Mouse (Mus musculus): ENCODE results near the gene Amer2.

The Amer2 gene

GRCm38 (mm10) chr14:60386591-60387501 is 13.8 kb downstream of the Amer2 start:
- DNase-seq (ENCODE audit: low read depth) = no peak

GRCm38 (mm10) chr14:60388332-60388731 is 15.3 kb downstream of the Amer2 start:
- no peak for DNase-seq (ENCODE audit: low read depth)

GRCm38 (mm10) chr14:60392202-60392601 is 19.1 kb downstream of the Amer2 start:
- DNase-seq (ENCODE audit: low read depth) = no peak

- no peak for DNase-seq (ENCODE audit: low read depth)
Observed at GRCm38 (mm10) chr14:60397321-60397720, 24.3 kb downstream of the Amer2 start.

- DNase-seq (ENCODE audit: low read depth) = no peak
Observed at GRCm38 (mm10) chr14:60398861-60399260, 25.8 kb downstream of the Amer2 start.

GRCm38 (mm10) chr14:60403228-60403627 is 30.2 kb downstream of the Amer2 start:
- DNase-seq (ENCODE audit: low read depth) = no peak

GRCm38 (mm10) chr14:60405829-60406228 is 32.8 kb downstream of the Amer2 start:
- no peak for DNase-seq (ENCODE audit: low read depth)

- DNase-seq (ENCODE audit: low read depth) = no peak
Observed at GRCm38 (mm10) chr14:60406543-60406942, 33.5 kb downstream of the Amer2 start.

- DNase-seq (ENCODE audit: low read depth) = no peak
Observed at GRCm38 (mm10) chr14:60407319-60407718, 34.3 kb downstream of the Amer2 start.

- no peak for DNase-seq (ENCODE audit: low read depth)
Observed at GRCm38 (mm10) chr14:60409702-60410491, 36.8 kb downstream of the Amer2 start.

- DNase-seq (ENCODE audit: low read depth) = no peak
Observed at GRCm38 (mm10) chr14:60411229-60411628, 38.2 kb downstream of the Amer2 start.

- no peak for DNase-seq (ENCODE audit: low read depth)
Observed at GRCm38 (mm10) chr14:60414691-60415090, 41.6 kb downstream of the Amer2 start.

- no peak for DNase-seq (ENCODE audit: low read depth)
Observed at GRCm38 (mm10) chr14:60417924-60418323, 44.9 kb downstream of the Amer2 start.

GRCm38 (mm10) chr14:60422920-60423319 is 49.9 kb downstream of the Amer2 start:
- no peak for DNase-seq (ENCODE audit: low read depth)

GRCm38 (mm10) chr14:60424174-60424573 is 51.1 kb downstream of the Amer2 start:
- no peak for DNase-seq (ENCODE audit: low read depth)

- no peak for DNase-seq (ENCODE audit: low read depth)
Observed at GRCm38 (mm10) chr14:60425553-60425952, 52.5 kb downstream of the Amer2 start.

- DNase-seq (ENCODE audit: low read depth) = no peak
Observed at GRCm38 (mm10) chr14:60427896-60428295, 54.8 kb downstream of the Amer2 start.

GRCm38 (mm10) chr14:60429513-60429912 is 56.5 kb downstream of the Amer2 start:
- no peak for DNase-seq (ENCODE audit: low read depth)

- DNase-seq (ENCODE audit: low read depth) = no peak
Observed at GRCm38 (mm10) chr14:60431515-60431914, 58.5 kb downstream of the Amer2 start.

GRCm38 (mm10) chr14:60432136-60432535 is 59.1 kb downstream of the Amer2 start:
- DNase-seq (ENCODE audit: low read depth) = no peak

- no peak for DNase-seq (ENCODE audit: low read depth)
Observed at GRCm38 (mm10) chr14:60435515-60435914, 62.5 kb downstream of the Amer2 start.

GRCm38 (mm10) chr14:60436364-60436763 is 63.3 kb downstream of the Amer2 start:
- DNase-seq (ENCODE audit: low read depth) = no peak
